Mouse (Mus musculus): ENCODE results near the gene Actr1a.

The Actr1a gene

DNA sequence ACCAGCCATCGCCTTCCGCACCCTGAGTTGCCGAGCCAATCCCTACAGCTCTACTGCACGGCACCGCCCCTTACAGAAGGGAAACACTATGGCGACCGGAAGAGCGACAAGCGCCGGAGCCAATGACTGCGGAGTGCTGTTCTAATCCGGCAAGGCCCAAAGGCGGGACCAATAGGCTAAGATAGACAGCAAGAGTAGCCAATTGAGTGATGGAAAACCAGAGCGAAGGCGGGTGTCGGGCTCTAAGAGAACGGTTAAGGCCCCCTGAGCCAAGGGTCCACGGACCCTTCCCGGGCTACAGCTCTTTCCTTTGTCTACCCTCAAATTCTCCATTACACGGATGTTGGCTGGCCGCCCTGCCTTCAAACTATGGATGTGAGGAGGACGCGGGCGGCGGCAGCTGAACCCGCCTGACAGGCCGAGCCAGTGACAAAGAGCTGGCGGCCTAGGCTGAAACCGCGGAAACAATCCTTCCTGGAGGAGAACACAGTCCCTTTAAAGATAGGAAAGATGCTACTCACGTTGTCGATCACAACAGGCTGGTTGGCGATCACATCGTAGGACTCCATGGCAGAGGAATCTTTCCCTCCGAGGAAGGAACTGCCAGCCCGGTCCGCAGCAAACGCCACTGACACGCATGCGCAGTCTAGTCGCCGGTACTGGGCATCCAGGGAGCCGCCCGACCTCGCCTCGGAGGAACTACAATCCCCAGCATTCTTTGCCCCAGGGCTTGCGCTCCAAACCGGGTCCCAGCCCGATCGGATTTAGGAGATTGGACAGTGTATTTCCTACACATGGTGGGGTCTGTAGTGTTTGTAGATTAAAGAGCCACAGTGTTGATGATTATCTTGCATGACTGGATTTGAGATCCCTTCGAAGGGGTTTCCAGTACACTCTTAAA is at the start of gene Actr1a:
Gene Actr1a, minus strand, starts transcription at position 640 of the 901 bp plus-strand sequence.
- no peak for DNase-seq (ENCODE audit: extremely low read depth, low read depth, low spot score)

- DNase-seq (ENCODE audit: extremely low read depth, low read depth, low spot score) = no peak
Measured at GRCm38 (mm10) chr19:46444209-46444608, 48.7 kb upstream of the Actr1a start.

GRCm38 (mm10) chr19:46443509-46443908 is 48.0 kb upstream of the Actr1a start:
- no peak for DNase-seq (ENCODE audit: extremely low read depth, low read depth, low spot score)

GRCm38 (mm10) chr19:46435492-46435891 is 39.9 kb upstream of the Actr1a start:
- DNase-seq (ENCODE audit: extremely low read depth, low read depth, low spot score) = no peak

- DNase-seq (ENCODE audit: extremely low read depth, low read depth, low spot score) = no peak
Measured at GRCm38 (mm10) chr19:46434591-46434990, 39.0 kb upstream of the Actr1a start.

DNA sequence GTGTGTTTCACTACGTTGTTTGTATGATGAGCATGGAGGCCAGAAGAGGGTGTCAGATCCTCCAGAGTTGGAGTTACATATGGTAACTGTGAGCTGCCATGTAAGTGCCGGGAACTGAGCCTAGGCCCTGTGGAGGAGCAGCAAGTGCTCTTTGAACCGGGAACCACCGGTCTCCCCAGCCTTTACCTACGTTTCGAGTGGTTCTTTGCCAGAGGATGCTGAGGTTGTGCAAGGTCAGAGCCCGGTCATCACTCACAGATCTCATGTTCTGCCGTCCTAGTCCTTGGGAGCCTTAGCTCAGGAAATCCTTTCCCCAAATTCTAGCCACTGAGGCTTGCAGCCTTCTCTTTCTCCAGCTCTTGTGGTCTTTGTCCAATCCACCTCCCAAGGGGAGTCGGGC is 38.6 kb upstream of the Actr1a start:
- DNase-seq (ENCODE audit: extremely low read depth, low read depth, low spot score) = no peak

DNA sequence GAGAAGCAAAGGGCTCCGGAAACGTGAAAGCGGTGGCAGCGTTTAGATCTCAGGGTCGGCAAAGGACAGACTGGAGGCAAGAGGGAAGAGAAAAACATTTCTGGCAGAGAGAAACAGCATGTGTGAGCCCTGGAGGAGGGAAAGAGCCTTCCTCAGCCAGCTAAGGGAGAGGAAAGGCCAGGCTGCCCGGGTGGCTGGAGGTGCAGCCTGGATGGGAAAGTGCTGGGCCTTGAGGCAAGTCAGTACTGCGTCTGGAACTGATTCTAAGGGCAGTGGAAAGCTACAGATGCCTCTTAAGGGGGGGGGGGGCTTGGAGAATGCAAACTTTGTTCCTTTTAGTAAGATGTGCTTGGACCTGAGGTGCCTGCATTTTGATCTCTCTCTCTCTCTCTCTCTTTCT is 38.2 kb upstream of the Actr1a start:
- no peak for DNase-seq (ENCODE audit: extremely low read depth, low read depth, low spot score)

DNA sequence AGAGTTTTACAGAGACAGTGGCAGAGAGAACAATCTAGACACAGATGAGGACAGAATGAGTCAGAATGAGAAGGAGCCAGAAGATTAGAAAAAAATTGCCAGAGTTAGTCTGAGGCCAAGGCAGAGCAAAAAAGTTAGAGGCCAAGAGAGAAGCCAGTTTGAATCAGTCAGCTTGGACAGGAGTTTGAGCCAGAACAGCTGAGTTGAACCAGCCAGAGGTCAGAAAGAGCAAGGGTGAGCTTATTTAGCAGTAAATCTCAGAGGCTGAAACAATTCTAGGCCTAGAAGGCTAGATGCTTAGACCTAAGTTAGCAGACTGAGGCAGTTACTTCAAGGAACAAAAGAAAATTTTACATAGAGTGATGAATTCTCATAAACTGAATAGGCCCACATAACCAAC is 33.7 kb upstream of the Actr1a start:
- no peak for DNase-seq (ENCODE audit: extremely low read depth, low read depth, low spot score)

DNA sequence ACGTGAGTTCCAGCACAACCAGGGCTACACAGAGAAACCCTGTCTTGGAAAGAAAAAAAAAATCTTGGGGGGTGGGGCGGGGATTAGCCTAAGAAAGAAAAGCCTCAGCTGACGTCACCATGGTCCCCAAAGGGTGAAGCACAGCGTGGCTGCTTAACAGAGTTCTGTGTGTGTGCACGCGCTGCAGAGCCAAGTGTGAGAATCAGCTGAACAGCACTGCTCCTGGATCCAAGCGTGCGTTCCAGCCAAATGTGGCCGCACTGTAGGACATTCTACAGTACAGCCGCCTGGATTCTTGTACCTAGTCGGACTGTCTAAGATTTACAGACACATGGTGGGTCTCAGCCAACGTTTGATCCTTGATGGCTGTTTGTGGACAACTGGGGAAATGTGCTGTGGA is 30.9 kb upstream of the Actr1a start:
- DNase-seq (ENCODE audit: extremely low read depth, low read depth, low spot score) = no peak

GRCm38 (mm10) chr19:46425266-46425665 is 29.7 kb upstream of the Actr1a start:
- DNase-seq (ENCODE audit: extremely low read depth, low read depth, low spot score) = no peak

DNA sequence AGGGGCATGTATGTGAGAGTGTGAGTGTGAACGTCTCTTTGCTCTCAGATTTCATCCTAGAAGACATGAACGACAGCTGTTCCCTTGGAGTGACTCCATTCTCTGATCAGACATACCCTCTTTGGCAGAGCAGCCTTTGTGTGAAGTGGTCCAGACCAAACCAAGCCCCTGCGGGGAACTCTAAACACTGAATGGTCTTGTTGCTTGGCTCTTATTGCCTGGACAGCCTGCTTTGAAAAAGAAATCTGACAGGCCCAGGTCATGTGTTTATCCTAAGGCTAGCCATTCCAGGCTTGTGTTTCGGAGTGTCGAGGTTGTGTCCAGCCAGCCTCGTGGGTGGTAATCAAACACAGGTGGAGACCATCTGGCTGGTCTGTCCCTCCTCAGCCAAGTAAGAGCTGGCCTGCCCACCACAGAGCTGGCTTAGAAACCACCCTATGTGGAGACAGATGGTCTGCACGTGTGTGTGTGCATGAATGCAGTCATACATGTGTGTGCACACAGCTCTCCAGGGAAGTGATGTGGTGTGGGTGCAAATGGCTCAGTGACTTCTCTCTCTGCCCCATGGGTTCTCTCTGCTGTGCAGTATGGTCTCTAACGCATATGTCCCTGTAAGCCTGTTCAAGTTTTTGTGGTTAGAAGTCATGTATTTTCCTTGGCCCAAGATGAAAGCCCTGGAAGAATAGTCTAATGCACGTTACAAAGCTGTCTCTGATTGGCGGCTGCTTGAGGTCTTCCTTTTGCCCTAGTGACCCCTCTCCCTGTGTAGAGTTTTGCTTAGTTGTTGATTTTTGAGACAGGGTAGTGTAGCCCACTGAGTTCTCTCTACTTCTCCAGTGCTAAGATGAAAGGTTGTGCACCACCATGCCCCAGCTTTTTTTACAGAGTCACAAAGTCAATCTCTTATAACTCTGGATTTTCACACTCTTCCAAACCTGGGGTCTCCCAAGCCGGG is 27.1 kb upstream of the Actr1a start:
- no peak for DNase-seq (ENCODE audit: extremely low read depth, low read depth, low spot score)

DNA sequence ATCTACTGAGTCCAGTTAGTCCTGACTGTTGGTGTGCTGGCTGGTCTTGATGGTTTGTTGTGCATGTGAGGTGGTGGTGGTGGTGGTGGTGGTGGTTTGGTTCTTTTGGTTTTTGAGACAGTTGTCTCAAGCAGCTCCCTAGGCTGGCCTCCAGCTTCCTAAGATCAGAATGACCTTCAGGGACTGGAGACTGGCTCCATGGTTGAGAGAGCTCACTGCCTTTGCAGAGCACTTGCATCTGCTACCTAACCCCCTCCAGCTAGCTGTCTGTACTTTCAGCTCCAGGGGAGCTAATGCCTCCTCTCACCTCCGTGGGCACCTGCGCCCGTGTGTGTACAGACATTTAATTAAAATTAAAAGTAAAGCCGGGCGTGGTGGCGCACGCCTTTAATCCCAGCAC is 24.9 kb upstream of the Actr1a start:
- no peak for DNase-seq (ENCODE audit: extremely low read depth, low read depth, low spot score)

- DNase-seq (ENCODE audit: extremely low read depth, low read depth, low spot score) = no peak
Measured at GRCm38 (mm10) chr19:46418051-46418450, 22.5 kb upstream of the Actr1a start.

DNA sequence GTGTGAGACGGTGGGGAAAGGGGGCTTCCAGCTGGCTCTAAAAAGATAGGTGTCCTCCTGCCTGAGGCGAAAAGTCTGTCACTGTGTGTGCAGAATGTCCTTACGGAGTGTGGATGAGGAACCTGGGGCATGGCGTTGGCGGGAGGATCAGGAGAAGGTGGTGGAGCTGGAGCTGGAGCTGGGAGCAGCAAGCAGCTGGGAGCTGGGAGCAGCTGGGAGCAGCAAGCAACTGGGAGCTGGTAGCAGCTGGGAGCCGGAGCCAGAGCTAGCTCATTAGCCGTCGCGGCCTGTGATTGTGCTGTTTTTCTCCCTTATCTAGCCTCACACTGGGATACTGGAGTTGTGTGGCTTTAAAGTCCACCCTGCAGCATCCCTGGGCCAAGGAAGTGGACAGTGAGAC is 20.7 kb upstream of the Actr1a start:
- DNase-seq (ENCODE audit: extremely low read depth, low read depth, low spot score) = no peak

- DNase-seq (ENCODE audit: extremely low read depth, low read depth, low spot score) = no peak
Measured at GRCm38 (mm10) chr19:46414486-46414885, 18.9 kb upstream of the Actr1a start.

DNA sequence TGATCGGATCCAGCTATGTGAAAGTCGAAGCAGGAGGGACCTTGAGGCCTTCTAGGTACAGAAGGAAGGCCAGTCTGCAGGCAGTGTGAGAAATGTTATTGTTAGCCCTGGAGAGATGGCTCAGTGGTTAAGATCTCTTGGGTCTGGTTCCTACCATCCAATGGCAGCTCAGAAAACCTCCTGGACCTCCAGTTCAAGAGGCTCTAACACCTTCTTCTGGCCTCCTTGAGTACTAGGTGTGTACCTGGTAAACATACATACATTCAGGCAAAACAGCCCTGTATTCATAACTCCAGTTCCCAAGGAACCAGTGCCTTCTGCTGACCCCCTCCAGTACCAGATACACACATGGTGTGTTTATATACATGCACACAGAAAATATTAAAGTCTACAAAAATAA is 18.4 kb upstream of the Actr1a start:
- DNase-seq (ENCODE audit: extremely low read depth, low read depth, low spot score) = no peak

- no peak for DNase-seq (ENCODE audit: extremely low read depth, low read depth, low spot score)
Measured at GRCm38 (mm10) chr19:46412056-46412805, 16.7 kb upstream of the Actr1a start.

GRCm38 (mm10) chr19:46409506-46409905 is 14.0 kb upstream of the Actr1a start:
- no peak for DNase-seq (ENCODE audit: extremely low read depth, low read depth, low spot score)

GRCm38 (mm10) chr19:46406592-46407386 is 11.2 kb upstream of the Actr1a start:
- no peak for DNase-seq (ENCODE audit: extremely low read depth, low read depth, low spot score)

DNA sequence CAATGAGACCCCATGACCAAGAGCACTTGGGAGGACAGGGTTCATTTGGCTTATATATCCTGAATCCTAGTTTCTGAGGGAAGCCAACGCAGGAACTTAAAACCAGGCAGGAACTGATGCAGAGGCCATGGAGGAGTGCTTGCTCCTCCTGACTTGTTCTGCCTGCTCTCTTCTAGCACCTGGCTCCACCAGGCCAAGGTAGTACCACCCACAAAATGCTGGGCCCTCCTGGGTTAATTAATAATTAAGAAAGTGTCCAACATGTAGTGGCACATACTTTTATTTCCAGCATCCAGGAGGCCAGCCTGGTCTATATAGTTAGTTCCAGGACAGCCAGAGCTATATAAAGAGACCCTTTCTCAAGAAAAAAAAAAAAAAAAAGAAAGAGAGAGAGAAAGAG is 8.5 kb upstream of the Actr1a start:
- DNase-seq (ENCODE audit: extremely low read depth, low read depth, low spot score) = no peak

Measured in fat pad, adult 2 months (tissue).